Mouse (Mus musculus) liver, embryonic 13.5 days (tissue): ENCODE data around the gene Slco2a1. TPM values are rescaled to one million over a fixed set of nuclear protein-coding genes. Genes with fewer than 3 reads are reported as not detected.

Experiments
- ATAC-seq: fragments of 200-750 bp; cut with Nextera tagmentation; 2 replicates; pipeline ENCODE4 v1.8.0; 2017; ENCODE audit warnings: low read depth, mild to moderate bottlenecking, moderate number of reproducible peaks, moderate library complexity
- DNase-seq: peaks from one replicate; pipeline ENCODE4 v3.0.0; 2022
- H3K27ac ChIP-seq: fragments of 300-500 bp; sonication (generic); 2 replicates; pipeline ENCODE4 v1.5.1; 2015; ENCODE audit warnings: moderate library complexity, mild to moderate bottlenecking, inconsistent platforms
- H3K27me3 ChIP-seq: fragments of 300-500 bp; sonication (generic); 2 replicates; pipeline ENCODE4 v1.6.1; 2015; ENCODE audit warnings: mild to moderate bottlenecking, inconsistent platforms
- H3K36me3 ChIP-seq: fragments of 300-500 bp; sonication (generic); 2 replicates; pipeline ENCODE4 v1.6.1; 2015; ENCODE audit warnings: mild to moderate bottlenecking, inconsistent platforms
- H3K4me1 ChIP-seq: fragments of 300-500 bp; sonication (generic); replicated peaks from 2 replicates; pipeline ENCODE4 v1.6.1; 2015; ENCODE audit warnings: inconsistent platforms
- H3K4me2 ChIP-seq: fragments of 300-500 bp; sonication (generic); 2 replicates; pipeline ENCODE4 v1.6.1; 2015; ENCODE audit warnings: inconsistent platforms, mild to moderate bottlenecking, moderate library complexity
- H3K4me3 ChIP-seq: fragments of 300-500 bp; sonication (generic); replicated peaks from 2 replicates; pipeline ENCODE4 v1.5.1; 2015; ENCODE audit warnings: mild to moderate bottlenecking, inconsistent platforms
- H3K9ac ChIP-seq: fragments of 300-500 bp; sonication (generic); 2 replicates; pipeline ENCODE4 v1.6.1; 2015; ENCODE audit warnings: mild to moderate bottlenecking, inconsistent platforms
- H3K9me3 ChIP-seq: fragments of 300-500 bp; sonication (generic); replicated peaks from 2 replicates; pipeline ENCODE4 v1.6.1; 2016; ENCODE audit warnings: inconsistent platforms
- WGBS: fragments of 180-500 bp; shearing (Covaris S2); methylation state at CpG from one replicate; pipeline ENCODE4 v1.1.7; 2015; ENCODE audit not compliant: insufficient replicate concordance; 5-methylcytosine and 5-hydroxymethylcytosine counted together
- polyA plus RNA-seq: library from polyadenylated mRNA; unstranded; fragments of >200 nt; fragmentation: Nextera tagmentation; extraction: Ambion mirVana; gene quantifications from 2 replicates; pipeline ENCODE4 v1.2.1, GENCODE M21; 2015

The Slco2a1 gene
- polyA plus RNA-seq, 1 experiment from 2014 or later: 1.5 TPM

GRCm38 (mm10) chr9:102985939-102986338, 2.6 kb upstream of the Slco2a1 start:
- no peaks in the 10 kb centered on the region for H3K36me3 ChIP-seq
- no peak overlapping the region for H3K9ac ChIP-seq
- no peaks in the 10 kb centered on the region for H3K27me3 ChIP-seq
- no peak for ATAC-seq
- WGBS: 55% methylated on average over 4 of the region's 4 CpGs
- H3K9me3 ChIP-seq: no peaks in the 10 kb centered on the region
- H3K4me2 ChIP-seq: no peak overlapping the region
- DNase-seq: no peak
- H3K4me3 ChIP-seq: no peak overlapping the region
- no peak overlapping the region for H3K27ac ChIP-seq
- no peaks in the 10 kb centered on the region; the same call in 1 of the 2 replicates for H3K4me1 ChIP-seq

GRCm38 (mm10) chr9:102990306-102991133, 2.0 kb downstream of the Slco2a1 start:
- Histone ChIP-seq H3K36me3 (no peaks in the 10 kb centered on the region), H3K4me3 (no peak overlapping the region), H3K4me1 (0 out of 2 replicates have a peak, but pooled peaks cover 3% of the 10 kb centered on the region), H3K9ac (no peak overlapping the region), H3K4me2 (no peak overlapping the region), H3K27me3 (no peaks in the 10 kb centered on the region), H3K9me3 (no peaks in the 10 kb centered on the region), H3K27ac (no peak overlapping the region)
- no peak for ATAC-seq
- DNase-seq: no peak
- 39% methylated on average over 6 of the region's 6 CpGs for WGBS

GRCm38 (mm10) chr9:102991134-102991406, 2.6 kb downstream of the Slco2a1 start:
- H3K4me1 ChIP-seq: 0 out of 2 replicates have a peak, but pooled peaks cover 3% of the 10 kb centered on the region
- H3K27ac ChIP-seq: no peak overlapping the region
- ATAC-seq: no peak
- H3K4me2 ChIP-seq: no peak overlapping the region
- no peaks in the 10 kb centered on the region for H3K9me3 ChIP-seq
- H3K36me3 ChIP-seq: no peaks in the 10 kb centered on the region
- H3K27me3 ChIP-seq: no peaks in the 10 kb centered on the region
- no peak overlapping the region for H3K4me3 ChIP-seq
- DNase-seq: no peak
- H3K9ac ChIP-seq: no peak overlapping the region
- WGBS: 59% methylated on average over 4 of the region's 4 CpGs

- Histone ChIP-seq H3K4me1 (peaks cover 8% of the 10 kb centered on the region; the same call in 1 of the 2 replicates), H3K27me3 (no peaks in the 10 kb centered on the region), H3K9me3 (no peaks in the 10 kb centered on the region), H3K36me3 (no peaks in the 10 kb centered on the region), H3K4me2 (no peak overlapping the region), H3K27ac (no peak overlapping the region), H3K9ac (no peak overlapping the region), H3K4me3 (no peak overlapping the region)
- DNase-seq (no peak), ATAC-seq (no peak)
- 37% methylated on average over 6 of the region's 6 CpGs for WGBS
Measured at GRCm38 (mm10) chr9:102992877-102993276, 4.4 kb downstream of the Slco2a1 start.

- Histone ChIP-seq H3K9me3 (no peaks in the 10 kb centered on the region), H3K9ac (no peak overlapping the region), H3K4me2 (no peak overlapping the region), H3K4me1 (peaks cover 8% of the 10 kb centered on the region; the same call in 1 of the 2 replicates), H3K36me3 (no peaks in the 10 kb centered on the region), H3K4me3 (no peak overlapping the region), H3K27ac (no peak overlapping the region), H3K27me3 (no peaks in the 10 kb centered on the region)
- ATAC-seq (peak; percentile 25; the same call in 1 of the 2 replicates), DNase-seq (no peak)
- WGBS: 49% methylated on average over 5 of the region's 5 CpGs
Measured at GRCm38 (mm10) chr9:102993764-102994163, 5.3 kb downstream of the Slco2a1 start.

- 69% methylated on average over 12 of the region's 12 CpGs for WGBS
- ATAC-seq (no peak), DNase-seq (no peak)
- Histone ChIP-seq H3K27me3 (no peaks in the 10 kb centered on the region), H3K36me3 (no peaks in the 10 kb centered on the region), H3K9ac (no peak overlapping the region), H3K4me2 (no peak overlapping the region), H3K27ac (no peak overlapping the region), H3K4me3 (no peak overlapping the region), H3K9me3 (no peaks in the 10 kb centered on the region), H3K4me1 (peaks cover 8% of the 10 kb centered on the region; the same call in 1 of the 2 replicates)
Measured at GRCm38 (mm10) chr9:102995800-102996635, 7.5 kb downstream of the Slco2a1 start.

- H3K4me3 ChIP-seq: no peak overlapping the region
- no peaks in the 10 kb centered on the region for H3K36me3 ChIP-seq
- 65% methylated on average over 7 of the region's 7 CpGs for WGBS
Measured at GRCm38 (mm10) chr9:103000384-103000783, 11.9 kb downstream of the Slco2a1 start.

GRCm38 (mm10) chr9:103004343-103004742, 15.8 kb downstream of the Slco2a1 start:
- no peak for ATAC-seq
- peaks cover 24% of the 10 kb centered on the region for H3K27me3 ChIP-seq
- WGBS: 67% methylated on average over 6 of the region's 6 CpGs
- DNase-seq: no peak
- H3K4me1 ChIP-seq: peaks cover 8% of the 10 kb centered on the region
- H3K36me3 ChIP-seq: no peaks in the 10 kb centered on the region
- no peak overlapping the region for H3K27ac ChIP-seq
- H3K9ac ChIP-seq: no peak overlapping the region
- H3K9me3 ChIP-seq: no peaks in the 10 kb centered on the region
- H3K4me3 ChIP-seq: no peak overlapping the region
- no peak overlapping the region for H3K4me2 ChIP-seq

More at GRCm38 (mm10) chr9:103000384-103000783, 11.9 kb downstream of the Slco2a1 start:
- Histone ChIP-seq H3K9me3 (no peaks in the 10 kb centered on the region), H3K27ac (no peak overlapping the region), H3K4me1 (peaks cover 5% of the 10 kb centered on the region), H3K27me3 (no peaks in the 10 kb centered on the region), H3K9ac (no peak overlapping the region), H3K4me2 (no peak overlapping the region)
- no peak for DNase-seq
- no peak for ATAC-seq

GRCm38 (mm10) chr9:103007699-103008078, 19.2 kb downstream of the Slco2a1 start:
- H3K27me3 ChIP-seq: peaks cover 31% of the 10 kb centered on the region
- peaks cover 8% of the 10 kb centered on the region for H3K4me1 ChIP-seq
- ATAC-seq (peak; percentile 76), DNase-seq (peak; percentile 13)
- no peak overlapping the region; the same call in 1 of the 2 replicates for H3K27ac ChIP-seq
- peak overlapping the region; percentile 40 for H3K4me3 ChIP-seq
- H3K9me3 ChIP-seq: no peaks in the 10 kb centered on the region
- H3K4me2 ChIP-seq: peak overlapping the region; percentile 60
- no peaks in the 10 kb centered on the region for H3K36me3 ChIP-seq
- H3K9ac ChIP-seq: no peak overlapping the region
- 8% methylated on average over 15 of the region's 15 CpGs for WGBS

- DNase-seq: no peak
- peak overlapping the region; percentile 40 for H3K4me3 ChIP-seq
- peaks cover 8% of the 10 kb centered on the region for H3K4me1 ChIP-seq
- 3% methylated on average over 50 of the region's 50 CpGs for WGBS
- no peaks in the 10 kb centered on the region for H3K9me3 ChIP-seq
- H3K9ac ChIP-seq: peak overlapping the region; percentile 57; the same call in 1 of the 2 replicates
- no peak overlapping the region; the same call in 1 of the 2 replicates for H3K27ac ChIP-seq
- peaks cover 31% of the 10 kb centered on the region for H3K27me3 ChIP-seq
- H3K4me2 ChIP-seq: peak overlapping the region; percentile 60
- peak; percentile 52 for ATAC-seq
- no peaks in the 10 kb centered on the region for H3K36me3 ChIP-seq
Measured at GRCm38 (mm10) chr9:103008079-103008855, 19.8 kb downstream of the Slco2a1 start.

- DNase-seq (no peak), ATAC-seq (no peak)
- peaks cover 31% of the 10 kb centered on the region for H3K27me3 ChIP-seq
- no peaks in the 10 kb centered on the region for H3K36me3 ChIP-seq
- H3K9me3 ChIP-seq: no peaks in the 10 kb centered on the region
- no peak overlapping the region for H3K9ac ChIP-seq
- no peak overlapping the region for H3K4me3 ChIP-seq
- WGBS: 40% methylated on average over 3 of the region's 3 CpGs
- peaks cover 8% of the 10 kb centered on the region; the same call in 1 of the 2 replicates for H3K4me1 ChIP-seq
- H3K27ac ChIP-seq: no peak overlapping the region
- no peak overlapping the region for H3K4me2 ChIP-seq
Measured at GRCm38 (mm10) chr9:103010161-103010560, 21.6 kb downstream of the Slco2a1 start.
